Mouse (Mus musculus) CH12.LX (cell line): ENCODE data around the gene Abr. TPM values are rescaled to one million over a fixed set of nuclear protein-coding genes. Genes with fewer than 3 reads are reported as not detected.

Experiments used
- DNase-seq: peaks from one replicate; pipeline ENCODE4 v3.0.0-alpha.2; 2013; ENCODE audit errors: extremely low read depth
- H3K27ac ChIP-seq: 2 replicates; pipeline ENCODE4 v1.5.1; 2012; ENCODE audit warnings: low read depth, mild to moderate bottlenecking, control low read depth, moderate library complexity; ENCODE audit not compliant: insufficient read depth
- H3K27me3 ChIP-seq: replicated peaks from 2 replicates; pipeline ENCODE3; 2012; ENCODE audit warnings: inconsistent platforms
- H3K36me3 ChIP-seq, 2 experiments: replicated peaks in 1 of 2; 2 replicates each; pipeline versions ENCODE3 to v1.6.1; 2012; ENCODE audit warnings: inconsistent platforms in 1 of 2, low read length in 1 of 2, mild to moderate bottlenecking in 1 of 2, mixed read lengths in 1 of 2, moderate library complexity in 1 of 2; ENCODE audit not compliant: control insufficient read depth in 1 of 2, insufficient read depth in 1 of 2
- H3K4me1 ChIP-seq, 2 experiments: 2 replicates each; pipeline ENCODE4 v1.6.1; 2012; ENCODE audit warnings: inconsistent platforms in 1 of 2, moderate library complexity in 1 of 2; ENCODE audit not compliant: insufficient read depth in 2 of 2, control insufficient read depth in 1 of 2
- H3K4me2 ChIP-seq: 2 replicates; pipeline ENCODE4 v1.6.1; 2012; ENCODE audit warnings: low read depth, mild to moderate bottlenecking, control low read depth; ENCODE audit not compliant: poor library complexity, insufficient read depth, severe bottlenecking
- H3K4me3 ChIP-seq, 3 experiments: fragments of 150-350 bp in 1 of 3; sonication (generic) in 1 of 3; replicated peaks in 1 of 3; 2 replicates each; pipeline versions ENCODE3 to v1.5.1; 2011 to 2012; ENCODE audit warnings: low read depth in 2 of 3, low read length in 2 of 3, mild to moderate bottlenecking in 2 of 3, moderate library complexity in 2 of 3, control low read depth in 1 of 3, improper control_type of control experiment in 1 of 3, inconsistent platforms in 1 of 3, mixed read lengths in 1 of 3; ENCODE audit not compliant: poor library complexity in 1 of 3
- H3K79me2 ChIP-seq: replicated peaks from 2 replicates; pipeline ENCODE4 v1.6.1; 2012; ENCODE audit warnings: mild to moderate bottlenecking, moderate library complexity; ENCODE audit not compliant: control insufficient read depth, poor library complexity, insufficient read depth, severe bottlenecking; ENCODE audit errors: extremely low read depth
- H3K9ac ChIP-seq: 2 replicates; pipeline ENCODE4 v1.6.1; 2012; ENCODE audit warnings: low read depth, mild to moderate bottlenecking, control low read depth, moderate library complexity; ENCODE audit not compliant: insufficient read depth
- H3K9me3 ChIP-seq: replicated peaks from 2 replicates; pipeline ENCODE3; 2012; ENCODE audit warnings: low read length, inconsistent platforms, mixed read lengths
- BHLHE40 ChIP-seq: IDR thresholded peaks from 2 replicates; pipeline ENCODE4 v1.6.1; 2011; ENCODE audit warnings: mild to moderate bottlenecking, low read depth, low read length, improper control_type of control experiment
- CHD1 ChIP-seq: IDR thresholded peaks from 2 replicates; pipeline ENCODE4 v1.6.1; 2012; ENCODE audit warnings: low read depth, low read length, improper control_type of control experiment, inconsistent platforms
- CHD2 ChIP-seq: IDR thresholded peaks from 2 replicates; pipeline ENCODE4 v1.6.1; 2011; ENCODE audit warnings: low read length, improper control_type of control experiment
- CTCF ChIP-seq, 2 experiments: IDR thresholded peaks in 1 of 2; conservative IDR thresholded peaks in 1 of 2; 2 replicates each; pipeline ENCODE4 v1.5.1; 2011 to 2012; ENCODE audit warnings: low read depth in 2 of 2, low read length in 2 of 2, improper control_type of control experiment in 1 of 2, inconsistent platforms in 1 of 2, mild to moderate bottlenecking in 1 of 2, moderate library complexity in 1 of 2
- E2F4 ChIP-seq: IDR thresholded peaks from 2 replicates; pipeline ENCODE4 v1.6.1; 2011; ENCODE audit warnings: low read depth, low read length, improper control_type of control experiment; ENCODE audit not compliant: insufficient replicate concordance
- ELF1 ChIP-seq: IDR thresholded peaks from 2 replicates; pipeline ENCODE4 v1.6.1; 2014; ENCODE audit warnings: low read depth, mild to moderate bottlenecking, inconsistent platforms, low read length, improper control_type of control experiment
- EP300 ChIP-seq: IDR thresholded peaks from 2 replicates; pipeline ENCODE4 v1.6.1; 2011; ENCODE audit warnings: low read length, improper control_type of control experiment
- ETS1 ChIP-seq: conservative IDR thresholded peaks from 2 replicates; pipeline ENCODE4 v1.6.1; 2012; ENCODE audit warnings: low read depth, mild to moderate bottlenecking, inconsistent platforms, low read length, improper control_type of control experiment, moderate library complexity
- GABPA ChIP-seq: IDR thresholded peaks from 2 replicates; pipeline ENCODE4 v1.6.1; 2012; ENCODE audit warnings: low read depth, low read length, improper control_type of control experiment, inconsistent platforms; ENCODE audit not compliant: insufficient replicate concordance
- HCFC1 ChIP-seq: IDR thresholded peaks from 2 replicates; pipeline ENCODE4 v1.6.1; 2012; ENCODE audit warnings: low read depth, mild to moderate bottlenecking, inconsistent platforms, low read length, improper control_type of control experiment
- IRF4 ChIP-seq: IDR thresholded peaks from 2 replicates; pipeline ENCODE4 v1.6.1; 2014; ENCODE audit warnings: low read depth, mild to moderate bottlenecking, inconsistent platforms, low read length, improper control_type of control experiment
- JUN ChIP-seq: IDR thresholded peaks from 2 replicates; pipeline ENCODE4 v1.6.1; 2011; ENCODE audit warnings: low read depth, mild to moderate bottlenecking, low read length, improper control_type of control experiment, moderate library complexity; ENCODE audit not compliant: insufficient read depth
- JUND ChIP-seq: conservative IDR thresholded peaks from 2 replicates; pipeline ENCODE4 v1.6.1; 2011; ENCODE audit warnings: low read depth, low read length, improper control_type of control experiment
- KAT2A ChIP-seq: IDR thresholded peaks from 2 replicates; pipeline ENCODE4 v1.6.1; 2012; ENCODE audit warnings: low read length, improper control_type of control experiment, inconsistent platforms; ENCODE audit not compliant: insufficient replicate concordance
- MAFK ChIP-seq: IDR thresholded peaks from 2 replicates; pipeline ENCODE4 v1.6.1; 2011; ENCODE audit warnings: low read length, improper control_type of control experiment; ENCODE audit not compliant: insufficient replicate concordance
- MAX ChIP-seq: IDR thresholded peaks from 2 replicates; pipeline ENCODE4 v1.6.1; 2011; ENCODE audit warnings: low read length, improper control_type of control experiment
- MAZ ChIP-seq: IDR thresholded peaks from 2 replicates; pipeline ENCODE4 v1.6.1; 2012; ENCODE audit warnings: low read depth, mild to moderate bottlenecking, inconsistent platforms, low read length, improper control_type of control experiment, moderate library complexity
- MEF2A ChIP-seq: IDR thresholded peaks from 2 replicates; pipeline ENCODE4 v1.6.1; 2014; ENCODE audit warnings: low read depth, mild to moderate bottlenecking, inconsistent platforms, low read length, improper control_type of control experiment, borderline replicate concordance
- MXI1 ChIP-seq: IDR thresholded peaks from 2 replicates; pipeline ENCODE4 v1.6.1; 2011; ENCODE audit warnings: mild to moderate bottlenecking, low read depth, low read length, improper control_type of control experiment
- MYC ChIP-seq: IDR thresholded peaks from 2 replicates; pipeline ENCODE4 v1.6.1; 2011; ENCODE audit warnings: low read depth, mild to moderate bottlenecking, improper control_type of control experiment, low read length
- NELFE ChIP-seq: IDR thresholded peaks from 2 replicates; pipeline ENCODE4 v1.6.1; 2011; ENCODE audit warnings: low read depth, low read length, improper control_type of control experiment
- NRF1 ChIP-seq: IDR thresholded peaks from 2 replicates; pipeline ENCODE4 v1.6.1; 2014; ENCODE audit warnings: low read depth, mild to moderate bottlenecking, inconsistent platforms, low read length, improper control_type of control experiment, moderate library complexity
- PAX5 ChIP-seq: IDR thresholded peaks from 2 replicates; pipeline ENCODE4 v1.6.1; 2012; ENCODE audit warnings: low read length, inconsistent platforms, mixed read lengths
- POLR2A ChIP-seq: IDR thresholded peaks from 2 replicates; pipeline ENCODE4 v1.6.1; 2011; ENCODE audit warnings: low read depth, mild to moderate bottlenecking, improper control_type of control experiment, low read length
- POLR2AphosphoS2 ChIP-seq: IDR thresholded peaks from 2 replicates; pipeline ENCODE4 v1.6.1; 2011; ENCODE audit warnings: low read depth, low read length, improper control_type of control experiment
- RAD21 ChIP-seq: IDR thresholded peaks from 2 replicates; pipeline ENCODE4 v1.6.1; 2011; ENCODE audit warnings: low read depth, mild to moderate bottlenecking, low read length, improper control_type of control experiment, moderate library complexity
- RCOR1 ChIP-seq: conservative IDR thresholded peaks from 2 replicates; pipeline ENCODE4 v1.6.1; 2012; ENCODE audit warnings: low read depth, mild to moderate bottlenecking, inconsistent platforms, low read length, improper control_type of control experiment
- SIN3A ChIP-seq: IDR thresholded peaks from 2 replicates; pipeline ENCODE4 v1.6.1; 2012; ENCODE audit warnings: low read length, improper control_type of control experiment, inconsistent platforms
- SMC3 ChIP-seq: IDR thresholded peaks from 2 replicates; pipeline ENCODE4 v1.6.1; 2011; ENCODE audit warnings: low read depth, low read length, improper control_type of control experiment
- TBP ChIP-seq: conservative IDR thresholded peaks from 2 replicates; pipeline ENCODE4 v1.6.1; 2011; ENCODE audit warnings: low read depth, low read length, improper control_type of control experiment
- TCF12 ChIP-seq: IDR thresholded peaks from 2 replicates; pipeline ENCODE4 v1.6.1; 2014; ENCODE audit warnings: low read depth, mild to moderate bottlenecking, inconsistent platforms, low read length, improper control_type of control experiment
- UBTF ChIP-seq: IDR thresholded peaks from 2 replicates; pipeline ENCODE4 v1.6.1; 2012; ENCODE audit warnings: low read depth, mild to moderate bottlenecking, inconsistent platforms, low read length, improper control_type of control experiment, moderate library complexity
- USF1 ChIP-seq: IDR thresholded peaks from 2 replicates; pipeline ENCODE4 v1.6.1; 2014; ENCODE audit warnings: low read depth, mild to moderate bottlenecking, inconsistent platforms, low read length, improper control_type of control experiment
- USF2 ChIP-seq: conservative IDR thresholded peaks from 2 replicates; pipeline ENCODE4 v1.6.1; 2011; ENCODE audit warnings: low read depth, low read length, improper control_type of control experiment
- ZC3H11A ChIP-seq: IDR thresholded peaks from 2 replicates; pipeline ENCODE4 v1.6.1; 2012; ENCODE audit warnings: low read depth, mild to moderate bottlenecking, inconsistent platforms, low read length, improper control_type of control experiment
- ZKSCAN1 ChIP-seq: IDR thresholded peaks from 2 replicates; pipeline ENCODE4 v1.6.1; 2012; ENCODE audit warnings: low read depth, inconsistent platforms, low read length, improper control_type of control experiment, borderline replicate concordance
- ZMIZ1 ChIP-seq: IDR thresholded peaks from 2 replicates; pipeline ENCODE4 v1.6.1; 2012; ENCODE audit warnings: low read depth, mild to moderate bottlenecking, inconsistent platforms, low read length, improper control_type of control experiment
- ZNF384 ChIP-seq: IDR thresholded peaks from 2 replicates; pipeline ENCODE4 v1.6.1; 2012; ENCODE audit warnings: low read depth, low read length, improper control_type of control experiment, inconsistent platforms
- dilution Hi-C: fragments of 300-500 bp; cut with MboI; formaldehyde crosslinking; loops from 2 replicates; pipeline ENCODE4 v1.14.3; 2020; ENCODE audit warnings: low sequenced_read_pairs; ENCODE audit not compliant: extremely low pct_unique_long_range_greater_than_20kb, extremely low pct_ligation_motif_present
- in situ Hi-C: fragments of 300-500 bp; cut with MboI; formaldehyde crosslinking; loops from 3 replicates; pipeline ENCODE4 v1.14.3; 2019; ENCODE audit warnings: low sequenced_read_pairs, low pct_ligation_motif_present, low pct_unique_long_range_greater_than_20kb, mixed read lengths
- polyA plus RNA-seq: library from polyadenylated mRNA; unstranded; fragments of >175 nt; gene quantifications from 2 replicates; pipeline ENCODE4 v1.2.1, GENCODE M21; 2012; ENCODE audit warnings: low read depth; ENCODE audit not compliant: insufficient read length
- total RNA-seq, 2 experiments: library from RNA; depleted of rRNA; stranded (reverse); fragments of 300-350 nt in 1 of 2; fragments of >200 nt in 1 of 2; gene quantifications; 2 replicates each; pipeline ENCODE4 v1.2.3; 2012 to 2014

Abr gene
- total and polyA plus RNA-seq, 3 experiments = 21.0 to 49.5 (median 37.4) TPM

GRCm38 (mm10) chr11:76456897-76457296 lies 165.2 kb downstream of the Abr start:
- no peaks in the 10 kb centered on the region for H3K27me3 ChIP-seq
- peaks cover 32 to 66% of the 10 kb centered on the region in 2 experiments for H3K36me3 ChIP-seq
- dilution Hi-C loops (no loop called here), in situ Hi-C loops (loop anchor here (5.0 to 10.0 kb wide), 2 partner anchors 35 to 188 kb away; no protein-coding TSS in a partner anchor)
- 0 out of 2 replicates have a peak overlapping the region, but pooled peaks have one; percentile 12 for H3K9ac ChIP-seq
- no peaks in the 10 kb centered on the region for H3K9me3 ChIP-seq
- H3K27ac ChIP-seq = peak overlapping the region; percentile 67
- no peaks in the 10 kb centered on the region for H3K79me2 ChIP-seq
- peak; percentile 91 for DNase-seq
- TF ChIP-seq E2F4 = no peak
- TF ChIP-seq ZNF384 = no peak
- TF ChIP-seq SIN3A = peak; percentile 86
- no peak for TF ChIP-seq CTCF (conservative IDR thresholded peaks at IDR 0.05 in 1 of 2, IDR thresholded peaks at IDR 0.05 in 1 of 2; ENCODE audit: low read depth in 2 of 2, low read length in 2 of 2)
- TF ChIP-seq GABPA = no peak
- TF ChIP-seq IRF4 = peak; percentile 65; the same call in 1 of the 2 replicates
- peak; percentile 7; the same call in 1 of the 2 replicates for TF ChIP-seq SMC3
- peak; percentile 50 for TF ChIP-seq POLR2A
- TF ChIP-seq POLR2AphosphoS2 = no peak; the same call in 1 of the 2 replicates
- peak; percentile 67 for TF ChIP-seq TCF12
- no peak for TF ChIP-seq KAT2A
- TF ChIP-seq CHD1 = 0 out of 2 replicates have a peak, but pooled peaks have one; percentile 25
- no peak for TF ChIP-seq USF2
- TF ChIP-seq MXI1 = peak; percentile 76
- no peak for TF ChIP-seq USF1
- peak; percentile 89; the same call in 1 of the 2 replicates for TF ChIP-seq MYC
- TF ChIP-seq RAD21 = no peak; the same call in 1 of the 2 replicates
- TF ChIP-seq ZKSCAN1 = no peak
- peak; percentile 85 for TF ChIP-seq ELF1
- TF ChIP-seq UBTF = no peak
- TF ChIP-seq MAX = no peak
- TF ChIP-seq PAX5 = no peak
- no peak for TF ChIP-seq TBP
- TF ChIP-seq BHLHE40 = peak; percentile 90
- TF ChIP-seq NRF1 = no peak
- TF ChIP-seq RCOR1 = no peak
- peak; percentile 91 for TF ChIP-seq CHD2
- TF ChIP-seq JUND = no peak
- TF ChIP-seq JUN = no peak
- TF ChIP-seq EP300 = peak; percentile 36; the same call in 1 of the 2 replicates
- TF ChIP-seq ZC3H11A = no peak
- peak; percentile 92 for TF ChIP-seq ETS1
- TF ChIP-seq ZMIZ1 = no peak
- TF ChIP-seq MAZ = peak; percentile 79; the same call in 1 of the 2 replicates
- no peak for TF ChIP-seq NELFE
- no peak for TF ChIP-seq MAFK
- TF ChIP-seq MEF2A = peak; percentile 72; the same call in 1 of the 2 replicates
- TF ChIP-seq HCFC1 = peak; percentile 47; the same call in 1 of the 2 replicates
- H3K4me3 ChIP-seq = no peak overlapping the region
- H3K4me1 ChIP-seq = peaks cover 44 to 68% of the 10 kb centered on the region in 2 experiments
- peak overlapping the region; percentile 44 for H3K4me2 ChIP-seq
